Mouse (Mus musculus) neutrophil, adult 5-6 weeks (primary cell): ENCODE data around the gene BC004004. TPM values are rescaled to one million over a fixed set of nuclear protein-coding genes. Genes with fewer than 3 reads are reported as not detected.
"Not testable (repeated sequence)": the region's sequence is repeated elsewhere in the genome, so short reads cannot be mapped to it uniquely, and the experiment has no call there.

Source experiments
- ATAC-seq: fragments of 151-379, 151-347 bp; 2 replicates; pipeline ENCODE4 v1.8.0; 2017; ENCODE audit warnings: mild to moderate bottlenecking, moderate TSS enrichment; ENCODE audit not compliant: insufficient number of reproducible peaks, poor library complexity, low FRiP score, severe bottlenecking; ENCODE audit errors: extremely low read depth
- total RNA-seq: library from RNA; stranded (forward); fragments of 200-1000 nt; gene quantifications from 2 replicates; pipeline ENCODE4 v1.2.3, GENCODE M21; 2017

The BC004004 gene
- total RNA-seq: 65.4 and 72.1 TPM in 2 replicates

DNA sequence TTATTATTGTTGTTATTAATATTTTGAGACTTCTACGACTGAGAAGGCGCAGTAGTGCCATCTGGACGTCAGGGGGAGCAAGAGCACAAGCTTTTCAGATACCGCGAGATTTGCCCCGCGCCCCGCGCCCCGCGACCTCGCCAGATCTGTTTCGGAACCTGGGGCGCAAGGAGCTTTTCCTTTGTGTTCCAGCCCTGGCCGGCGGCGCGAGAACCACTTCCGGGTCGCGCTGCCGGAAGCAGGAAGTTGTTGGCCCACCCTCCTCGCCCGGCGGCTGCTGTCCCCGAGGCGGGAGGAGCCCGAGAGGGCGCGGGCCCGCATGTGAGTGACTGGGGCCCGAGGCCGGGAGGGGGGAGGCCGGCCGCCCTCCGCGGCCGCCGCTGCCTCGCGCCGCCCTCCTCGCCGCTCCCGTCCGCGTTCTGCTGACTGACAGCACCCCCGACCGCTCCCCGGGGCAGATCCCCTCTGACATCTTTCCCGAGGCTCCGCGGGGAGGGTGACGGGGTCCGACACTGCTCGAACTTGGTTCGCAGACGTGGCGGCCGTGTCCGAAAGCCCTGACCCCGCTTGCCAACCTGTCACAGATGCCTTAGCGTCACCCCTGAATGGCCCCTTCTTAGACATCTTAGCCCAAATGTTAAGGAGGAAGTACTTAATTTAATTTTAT lies at the start of gene BC004004:
BC004004 (plus strand) TSS at position 107 of the 667 bp plus-strand sequence.
- ATAC-seq: peak; percentile 87

DNA sequence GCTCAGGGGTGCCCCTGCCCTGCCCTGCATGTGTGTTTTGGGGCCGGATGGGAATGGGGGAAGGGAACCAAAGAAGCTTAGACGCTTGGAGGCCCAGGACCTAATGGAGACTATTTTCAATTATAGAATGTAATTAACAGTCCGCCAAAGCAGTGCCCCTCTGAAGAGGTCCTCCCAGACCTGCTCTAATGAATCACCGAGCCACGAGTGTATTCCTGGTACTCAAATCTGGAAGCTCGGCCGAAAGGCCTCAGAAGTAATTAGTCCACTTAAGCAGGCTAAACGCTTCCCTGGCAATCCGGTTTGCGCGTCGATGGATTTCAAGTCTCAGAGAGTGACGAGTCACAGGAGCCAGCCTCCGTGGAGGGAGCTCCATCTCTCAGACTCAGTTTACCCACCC lies 48.0 kb upstream of the BC004004 start:
- ATAC-seq: no peak

DNA sequence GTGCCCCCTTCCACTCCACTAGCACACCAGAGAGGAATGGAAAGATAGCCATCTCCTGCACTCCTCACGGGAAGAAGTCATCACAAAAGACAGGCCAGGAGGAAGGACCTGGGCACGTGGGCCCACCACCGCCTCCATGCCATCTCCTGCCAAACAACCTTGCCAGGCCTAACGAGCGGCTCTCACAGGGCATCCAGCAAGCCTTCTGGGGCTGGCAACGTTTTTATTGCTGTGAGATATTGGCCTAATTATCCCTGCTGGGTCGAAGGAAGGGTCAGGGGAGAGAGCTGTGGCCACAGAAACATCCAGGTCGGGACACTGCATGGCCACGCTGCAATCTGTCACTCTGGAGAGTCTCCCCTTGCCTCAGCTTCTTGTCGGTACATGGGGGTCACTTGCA lies 37.5 kb upstream of the BC004004 start:
- no peak for ATAC-seq

DNA sequence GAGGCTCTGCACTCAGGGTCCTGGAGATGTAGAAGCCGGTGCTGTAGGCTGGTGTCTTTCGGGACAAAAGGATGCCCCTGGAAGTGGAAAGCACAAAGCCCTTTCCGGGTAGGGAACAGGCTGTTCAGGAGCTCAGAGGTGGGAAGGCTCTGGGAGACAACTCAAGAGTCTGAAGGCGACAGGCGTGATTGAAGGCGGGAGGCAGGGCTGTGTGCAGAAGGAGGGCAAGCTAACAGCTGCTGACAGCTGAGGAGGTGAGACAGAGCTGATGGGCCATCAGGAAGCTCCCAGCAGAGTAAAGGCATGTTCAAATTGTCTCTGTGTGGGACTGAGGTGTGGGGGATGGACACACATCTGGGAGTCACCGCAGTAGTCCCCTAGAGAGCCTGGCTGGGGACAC lies 32.5 kb upstream of the BC004004 start:
- no peak for ATAC-seq

DNA sequence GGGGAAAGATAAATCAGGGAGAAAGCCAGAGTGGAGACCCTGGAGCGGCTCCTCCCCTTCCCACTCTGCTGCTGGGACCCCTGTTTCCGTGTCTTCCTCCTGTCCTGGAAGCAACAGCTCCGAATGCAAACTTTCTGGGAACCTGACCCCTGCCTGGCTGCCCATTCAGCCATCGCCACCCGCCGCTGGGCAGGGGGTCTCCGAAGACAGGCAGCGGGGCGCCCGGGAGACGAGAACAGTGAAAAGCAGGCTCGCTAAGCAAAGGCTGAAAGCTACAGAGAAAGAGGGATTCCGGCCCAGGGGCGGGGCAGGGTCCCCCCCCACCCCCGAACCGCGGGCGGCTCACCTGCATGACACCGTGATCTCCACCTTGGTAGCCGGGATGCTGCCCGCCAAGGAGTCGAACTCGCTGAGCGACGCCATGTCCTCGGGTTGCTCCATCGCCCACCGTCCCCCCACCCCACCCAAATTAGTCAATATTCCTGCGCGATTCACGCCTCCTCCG lies 31.3 kb upstream of the BC004004 start:
- ATAC-seq: no peak

DNA sequence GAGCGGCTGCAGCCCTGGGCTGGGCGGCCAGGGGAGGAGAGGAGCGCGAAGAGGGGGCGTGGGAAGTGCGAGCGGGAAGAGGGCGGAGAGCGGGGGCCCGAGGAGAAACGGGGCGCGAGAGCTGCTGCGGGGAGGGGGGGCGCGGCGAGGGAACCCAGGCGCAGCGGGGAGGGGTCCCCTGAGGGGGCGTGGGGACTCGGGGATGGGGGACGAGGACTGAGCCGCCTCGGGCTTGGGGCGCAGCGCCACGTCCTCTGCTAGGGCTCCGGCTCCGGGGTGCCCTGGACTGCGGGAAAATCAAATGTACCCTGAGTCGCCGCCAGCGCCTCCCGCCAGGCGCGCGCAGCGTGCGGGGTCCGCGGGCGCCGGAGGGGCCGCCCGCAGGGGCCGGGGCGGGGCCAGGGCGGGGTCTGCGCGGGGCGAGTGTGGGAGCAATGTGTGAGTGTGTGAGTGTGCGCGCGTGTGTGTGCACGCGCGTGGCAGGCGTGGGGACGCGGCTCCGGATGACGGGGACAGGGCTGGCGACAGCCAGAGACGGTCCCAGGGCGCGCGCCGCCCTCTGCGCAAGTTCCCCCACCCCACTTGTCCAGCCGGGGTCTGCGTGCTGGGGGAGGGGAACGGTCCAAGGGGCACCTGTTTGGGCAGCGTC lies 30.7 kb upstream of the BC004004 start, which contains the start of gene Cpne5:
Cpne5 (minus strand) TSS at position 396 of the 649 bp plus-strand sequence.
- ATAC-seq: no peak

DNA sequence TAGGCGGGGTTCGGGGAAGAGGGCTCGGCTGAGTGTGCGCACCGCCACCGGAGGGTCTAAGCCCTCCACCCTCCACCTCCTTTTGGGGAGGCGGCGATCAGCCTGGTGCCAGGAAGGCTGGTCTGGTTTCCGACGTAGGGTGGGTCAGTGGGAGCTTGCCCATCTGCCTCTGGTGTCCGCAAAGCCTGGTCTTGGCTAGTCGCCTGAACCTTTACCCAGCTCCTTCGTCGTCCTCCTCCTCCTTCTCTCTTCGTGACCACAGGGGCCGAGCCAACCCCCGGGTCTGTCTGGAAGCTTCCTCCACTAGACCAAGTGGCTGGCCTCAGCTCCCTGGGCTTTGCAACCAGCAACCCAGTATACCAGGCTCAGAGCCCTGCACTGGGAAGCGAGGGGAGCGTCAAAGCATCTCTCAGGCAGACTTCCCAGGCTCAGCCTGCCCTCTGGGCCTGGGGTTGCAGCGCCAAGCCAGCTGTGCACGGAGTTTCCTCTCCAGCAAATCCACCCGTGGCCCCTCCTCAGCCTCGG lies 30.1 kb upstream of the BC004004 start:
- no peak for ATAC-seq

DNA sequence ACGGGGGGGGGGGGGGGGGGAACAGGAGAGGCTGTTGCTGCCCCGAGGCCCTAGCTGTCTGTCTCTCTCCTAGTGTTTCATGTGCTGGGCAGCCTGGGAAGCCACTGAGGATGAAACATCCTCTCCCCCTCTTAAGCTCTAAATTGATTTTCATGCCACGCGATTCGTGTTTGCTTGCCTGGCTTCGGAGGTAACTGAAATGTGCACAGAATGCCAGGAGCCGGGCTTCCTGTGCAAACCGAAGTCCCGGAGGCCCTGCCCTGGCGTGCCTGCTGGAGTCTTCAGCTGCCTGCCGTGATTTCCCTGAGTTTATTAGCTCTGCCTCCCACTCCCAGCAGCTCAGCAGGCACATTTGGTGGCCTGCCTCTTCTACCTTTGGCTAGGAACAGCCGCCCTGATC lies 23.7 kb upstream of the BC004004 start:
- ATAC-seq: no peak

DNA sequence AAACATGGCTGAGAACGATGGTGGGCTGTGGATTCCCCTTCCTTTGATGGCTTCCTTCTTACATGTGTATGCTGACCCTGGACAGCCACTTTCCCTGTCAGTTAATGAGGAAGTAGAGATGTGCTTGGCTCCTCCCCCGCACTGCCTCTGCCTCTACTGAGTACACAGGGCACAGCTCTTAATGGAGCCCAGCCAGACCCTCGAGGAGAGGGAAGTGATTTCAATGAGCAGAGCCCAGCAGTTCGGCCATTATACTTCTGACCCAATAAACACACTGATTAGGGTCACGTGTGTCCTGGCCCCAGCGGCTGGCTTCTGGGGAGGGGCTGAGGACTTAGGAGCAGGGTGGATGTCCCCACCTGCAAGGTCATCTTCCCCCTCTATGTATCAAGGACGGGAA lies 22.9 kb upstream of the BC004004 start:
- no peak for ATAC-seq

DNA sequence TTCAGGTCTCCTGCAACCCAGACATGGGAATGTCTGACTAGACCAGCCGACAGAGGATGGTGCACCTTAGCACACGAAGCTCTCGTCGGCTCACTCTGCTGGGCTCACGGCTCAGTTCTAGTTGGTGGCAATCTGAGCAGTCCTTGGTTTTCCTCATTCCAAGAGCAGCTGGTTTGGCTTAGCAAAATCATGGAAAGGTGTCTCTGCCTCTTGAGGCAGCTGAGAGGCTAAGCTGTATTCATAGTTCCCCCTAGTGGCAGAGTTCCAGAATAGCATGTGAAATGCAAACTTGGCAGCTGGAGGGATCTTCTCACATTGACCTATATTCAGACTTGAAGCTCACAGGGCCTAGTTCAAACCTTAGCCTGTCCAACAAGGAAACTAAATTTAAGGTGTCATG lies 22.0 kb upstream of the BC004004 start:
- ATAC-seq: 0 out of 2 replicates have a peak, but pooled peaks have one; percentile 40

DNA sequence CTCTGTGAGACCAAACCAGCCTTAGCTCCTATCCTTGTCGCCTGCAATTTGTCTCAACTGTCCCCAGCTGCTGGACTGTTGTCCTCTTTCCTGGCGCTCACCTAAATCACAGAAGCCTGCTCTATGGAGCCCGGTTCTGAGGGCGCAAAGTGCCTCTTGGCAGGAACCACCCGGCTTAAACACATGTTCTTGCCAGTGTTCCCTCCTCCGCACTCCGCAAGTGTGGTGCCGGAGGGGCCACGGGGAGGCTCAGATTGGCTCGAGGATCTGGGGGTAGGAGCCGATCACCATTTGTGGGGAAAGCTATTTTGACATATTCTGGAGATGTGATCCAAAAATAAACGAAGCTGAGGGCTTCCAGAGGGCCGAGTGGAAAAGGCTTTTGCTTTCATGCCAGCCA lies 20.7 kb upstream of the BC004004 start:
- ATAC-seq: no peak

DNA sequence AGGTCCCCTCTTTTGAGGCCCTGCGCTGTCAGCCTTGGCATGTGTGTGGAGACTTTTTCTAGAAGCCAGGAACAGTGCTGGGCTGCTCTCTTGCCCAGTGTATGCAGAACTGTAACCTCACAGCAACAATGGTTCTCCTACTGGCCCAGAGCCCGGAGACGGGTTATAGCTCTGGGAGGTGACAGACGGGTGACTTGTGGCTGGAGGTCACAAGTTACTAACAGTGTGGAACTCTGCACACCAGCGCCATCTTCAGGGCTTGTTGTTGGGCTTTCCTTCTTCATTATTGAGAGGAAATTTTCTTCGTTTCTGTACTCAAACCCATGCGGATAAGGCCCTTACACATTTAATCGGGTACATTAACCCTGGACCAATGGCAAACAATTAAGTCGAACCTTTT lies 19.1 kb upstream of the BC004004 start:
- ATAC-seq: no peak

DNA sequence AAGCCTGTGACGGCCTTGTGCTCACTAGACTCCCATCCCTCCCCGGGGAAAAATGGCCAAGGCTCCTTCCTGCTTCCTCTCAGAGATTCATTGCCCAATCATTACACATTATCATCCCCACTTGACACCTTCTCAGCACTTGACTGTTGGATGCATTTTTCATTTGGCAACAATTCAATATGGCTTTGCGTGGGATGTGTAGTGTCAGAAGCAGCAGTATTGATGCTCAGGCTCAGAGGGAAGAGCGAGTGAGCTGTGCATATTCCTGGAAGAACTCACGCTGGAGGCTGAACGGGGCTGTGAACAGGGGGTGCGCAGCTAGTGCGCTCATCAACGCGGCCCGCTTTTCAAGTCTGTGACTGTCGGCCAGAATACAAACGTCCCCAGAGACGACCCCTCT lies 17.6 kb upstream of the BC004004 start:
- ATAC-seq: not testable (repeated sequence)

DNA sequence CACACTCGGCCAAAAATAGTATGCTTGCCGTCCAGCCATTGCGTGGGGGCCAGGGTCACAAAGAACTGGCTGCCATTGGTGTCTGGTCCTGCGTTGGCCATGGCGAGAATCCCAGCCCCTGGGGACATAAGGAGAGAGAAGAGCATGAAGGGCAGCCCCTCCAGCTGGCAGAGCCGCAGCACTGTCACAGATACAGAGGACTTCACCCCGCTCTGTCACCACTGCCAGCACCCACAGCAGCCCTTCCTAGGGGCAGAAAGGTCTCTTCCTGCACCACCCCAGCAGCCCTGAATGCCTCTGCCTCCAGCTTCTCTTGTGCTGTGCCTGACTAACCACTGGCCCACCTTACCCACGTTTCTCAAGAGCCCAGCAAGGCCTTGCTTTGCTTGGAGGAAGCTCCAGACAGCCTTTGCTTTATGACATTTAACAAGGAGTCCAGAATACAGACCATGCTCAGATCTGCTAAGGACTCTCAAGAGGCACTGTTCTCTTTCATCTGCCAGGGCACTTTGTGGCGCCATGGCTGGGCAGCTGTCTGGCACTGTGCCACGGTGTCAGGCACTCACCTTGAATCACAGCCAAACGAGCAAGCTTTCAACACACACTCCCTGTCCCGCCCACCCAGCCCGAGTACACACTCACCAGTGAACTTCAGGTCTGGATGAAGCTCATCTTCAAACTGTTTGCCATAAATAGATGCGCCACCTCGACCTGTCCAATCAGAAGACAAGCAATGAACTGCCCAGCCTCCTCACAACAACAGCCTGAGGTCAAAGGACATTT lies 16.8 kb upstream of the BC004004 start:
- no peak for ATAC-seq

DNA sequence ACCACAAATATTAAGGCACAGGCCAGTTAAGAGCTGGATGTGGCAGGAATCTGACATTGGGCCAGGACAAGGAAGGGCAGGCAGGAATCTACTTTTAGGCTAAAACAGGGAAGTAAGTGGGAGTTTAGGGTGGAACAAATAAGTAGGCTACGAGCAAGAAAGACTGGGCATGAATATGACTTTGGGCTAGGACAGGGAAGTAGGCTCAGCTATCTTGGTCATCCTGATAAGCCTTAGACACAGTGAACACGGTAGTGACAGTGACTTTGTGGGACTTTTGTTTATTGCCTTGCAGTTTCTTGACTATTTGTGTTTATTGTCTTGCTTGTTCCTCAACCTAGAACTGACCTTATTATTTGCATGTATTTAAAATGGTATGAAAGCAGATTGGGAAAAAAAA lies 15.4 kb upstream of the BC004004 start:
- no peak for ATAC-seq

DNA sequence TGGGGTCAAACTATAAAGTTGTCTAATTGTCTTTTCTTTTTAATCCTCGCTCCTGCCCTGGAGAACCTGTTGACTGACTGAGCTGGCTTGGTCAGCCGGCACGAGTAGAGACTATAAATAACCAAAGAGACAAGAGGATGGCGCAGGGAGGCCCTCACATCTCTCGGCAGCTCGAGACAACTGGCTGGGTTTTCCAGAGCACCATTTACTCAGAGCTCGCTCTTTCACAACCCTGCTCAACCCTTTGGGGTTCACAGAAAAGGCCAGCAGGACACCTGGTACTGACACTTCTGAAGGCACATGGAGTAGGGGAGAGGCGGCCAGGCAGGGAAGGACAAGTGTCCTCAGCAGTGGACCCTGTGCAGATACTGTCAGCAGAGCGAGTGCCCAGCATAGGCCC lies 14.9 kb upstream of the BC004004 start:
- ATAC-seq: no peak

DNA sequence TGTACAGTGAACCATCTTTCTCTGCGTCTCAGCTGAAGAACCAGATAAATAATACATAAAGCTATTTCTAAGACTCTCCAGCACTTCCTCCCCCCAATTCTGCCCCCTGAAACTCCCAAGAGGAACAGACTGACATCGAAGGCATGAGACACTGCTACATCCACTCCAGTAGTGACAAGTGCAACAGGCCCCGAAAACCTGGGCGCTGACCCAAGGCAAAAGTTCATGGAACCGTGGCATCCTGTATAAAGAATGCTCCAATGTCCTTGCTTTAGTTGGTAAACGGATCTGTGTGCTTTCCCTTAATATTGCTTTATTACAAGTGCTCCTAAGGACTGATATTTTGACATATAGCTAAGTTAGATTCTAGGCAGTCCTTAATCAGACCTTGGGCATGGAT lies 13.8 kb upstream of the BC004004 start:
- not testable (repeated sequence) for ATAC-seq

DNA sequence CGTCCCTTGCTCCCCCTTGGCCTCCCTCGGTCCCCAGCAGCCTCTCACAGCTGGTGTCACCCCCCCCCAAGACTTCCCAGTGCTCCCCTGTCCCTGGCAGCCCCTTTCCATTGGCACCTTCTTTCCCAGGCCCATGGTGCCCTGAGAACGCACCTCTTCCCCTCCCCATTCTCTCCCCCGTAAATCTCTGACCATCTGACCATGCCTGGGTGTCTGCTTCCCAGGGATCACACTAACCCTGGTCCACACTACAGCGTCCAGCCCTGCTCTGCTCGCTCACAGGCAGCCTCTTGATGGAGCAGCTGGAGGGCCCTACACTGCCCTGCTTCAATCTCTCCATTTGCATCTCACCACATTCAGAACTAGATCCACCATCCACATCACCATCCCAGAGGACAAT lies 12.1 kb upstream of the BC004004 start:
- no peak for ATAC-seq

DNA sequence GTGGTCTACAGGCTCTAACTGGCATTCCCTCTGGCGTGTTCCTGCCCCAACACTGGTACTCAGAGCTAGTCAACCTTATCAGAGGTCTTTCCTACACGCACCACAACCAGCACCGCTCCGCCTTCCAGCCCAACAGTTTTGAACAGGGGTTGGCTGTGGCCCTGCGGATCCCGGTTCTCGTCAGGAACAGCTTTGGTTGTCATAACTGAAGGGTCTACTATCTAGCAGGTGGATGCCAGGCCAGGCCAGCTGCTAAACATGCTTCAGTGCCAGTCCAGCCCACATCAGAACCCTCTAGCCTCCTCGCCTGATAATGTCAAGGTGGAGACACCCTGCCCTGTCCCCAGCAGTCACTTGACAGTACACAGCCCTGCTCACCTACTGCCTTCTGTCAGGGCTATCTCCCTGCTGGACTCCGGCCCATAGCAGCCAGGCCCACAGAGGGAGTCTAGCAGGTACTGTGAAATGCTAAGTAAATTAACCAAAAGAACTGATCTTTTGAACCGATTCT lies 11.5 kb upstream of the BC004004 start:
- ATAC-seq: no peak
